Mouse (Mus musculus): ENCODE results near the gene Wfdc18.
A peak's percentile ranks its signal among the peaks of the same experiment; 100 is the strongest.

- no peak for TF ChIP-seq MAFK (IDR thresholded peaks at IDR 0.05; ENCODE audit: insufficient read depth, low read depth, low read length)
- no peak for TF ChIP-seq CHD2 (IDR thresholded peaks at IDR 0.05; ENCODE audit: low read depth, low read length)
- no peak for TF ChIP-seq ZNF384 (IDR thresholded peaks at IDR 0.05; ENCODE audit: low read depth, low read length)
- no peak for TF ChIP-seq HCFC1 (IDR thresholded peaks at IDR 0.05; ENCODE audit: borderline replicate concordance, insufficient read depth, low read length)
- peak; percentile 91 for TF ChIP-seq ZC3H11A (IDR thresholded peaks at IDR 0.05; ENCODE audit: borderline replicate concordance, low read depth, low read length)
These were observed 30.4 kb downstream of the Wfdc18 start for GRCm38 (mm10) chr11:83739241-83739640.

Data from ES-E14 (cell line).